Mouse (Mus musculus) adrenal gland, postnatal 36 days (tissue): ENCODE results near the gene Sncg. TPM values are rescaled to one million over a fixed set of nuclear protein-coding genes. Genes with fewer than 3 reads are reported as not detected.
"Not testable (repeated sequence)": the region's sequence is repeated elsewhere in the genome, so short reads cannot be mapped to it uniquely, and the experiment has no call there.

Source experiments
- DNase-seq, 2 experiments: peaks; one replicate each; pipeline ENCODE4 v3.0.0; 2021; ENCODE audit warnings: mixed read lengths in 1 of 2
- total RNA-seq, 2 experiments: library from RNA; stranded (reverse); gene quantifications; 2 replicates each; pipeline ENCODE4 v1.2.3; 2021

Gene Sncg
- total RNA-seq, 2 experiments from 2014 or later, result 12.3 to 34.4 TPM

GRCm38 (mm10) chr14:34370921-34371320, 3.7 kb downstream of the Sncg start:
- no peak for DNase-seq

GRCm38 (mm10) chr14:34370203-34370602, 4.4 kb downstream of the Sncg start:
- peak; percentile 5 to 41 for DNase-seq

- DNase-seq, result no peak
These were observed 9.5 kb downstream of the Sncg start for GRCm38 (mm10) chr14:34365147-34365507.

- DNase-seq, result not testable (repeated sequence)
These were observed 10.1 kb downstream of the Sncg start for GRCm38 (mm10) chr14:34364254-34365146.

GRCm38 (mm10) chr14:34363490-34364253, 10.9 kb downstream of the Sncg start:
- peak; percentile 90 for DNase-seq

- DNase-seq, result peak; percentile 76 to 85
These were observed 11.7 kb downstream of the Sncg start for GRCm38 (mm10) chr14:34362726-34363445.

GRCm38 (mm10) chr14:34362135-34362534, 12.5 kb downstream of the Sncg start:
- DNase-seq, result no peak

GRCm38 (mm10) chr14:34360251-34360650, 14.3 kb downstream of the Sncg start:
- DNase-seq, result no peak

- DNase-seq, result no peak
These were observed 14.8 kb downstream of the Sncg start for GRCm38 (mm10) chr14:34359676-34360244.

GRCm38 (mm10) chr14:34357671-34358455, 16.7 kb downstream of the Sncg start:
- DNase-seq, result peak in 1 of 2 experiments; percentile 27

GRCm38 (mm10) chr14:34355301-34355700, 19.3 kb downstream of the Sncg start, which contains the start of gene Fam25c:
Gene Fam25c (minus strand): TSS chr14:34355433.
- no peak for DNase-seq

- no peak for DNase-seq
These were observed 20.1 kb downstream of the Sncg start for GRCm38 (mm10) chr14:34354456-34354855.

GRCm38 (mm10) chr14:34353326-34353725, 21.3 kb downstream of the Sncg start:
- DNase-seq, result no peak

GRCm38 (mm10) chr14:34352523-34352922, 22.1 kb downstream of the Sncg start:
- no peak for DNase-seq

GRCm38 (mm10) chr14:34351660-34352059, 22.9 kb downstream of the Sncg start:
- no peak for DNase-seq

- DNase-seq, result no peak
These were observed 25.6 kb downstream of the Sncg start for GRCm38 (mm10) chr14:34349007-34349406.

GRCm38 (mm10) chr14:34348301-34348700, 26.3 kb downstream of the Sncg start:
- no peak for DNase-seq

GRCm38 (mm10) chr14:34347084-34347483, 27.5 kb downstream of the Sncg start:
- DNase-seq, result no peak

GRCm38 (mm10) chr14:34345771-34346566, 28.6 kb downstream of the Sncg start:
- no peak for DNase-seq

GRCm38 (mm10) chr14:34344361-34344760, 30.2 kb downstream of the Sncg start:
- DNase-seq, result peak in 1 of 2 experiments; percentile 20
